Mouse (Mus musculus) ES-E14 (cell line): ENCODE data around the gene Adamtsl3.

Source experiments
- CHD2 ChIP-seq: IDR thresholded peaks from 2 replicates; pipeline ENCODE4 v1.6.1; 2014; ENCODE audit warnings: mild to moderate bottlenecking, low read depth, low read length, inconsistent platforms
- HCFC1 ChIP-seq: IDR thresholded peaks from 2 replicates; pipeline ENCODE4 v1.6.1; 2012; ENCODE audit warnings: low read length, inconsistent platforms, borderline replicate concordance; ENCODE audit not compliant: insufficient read depth
- MAFK ChIP-seq: IDR thresholded peaks from 2 replicates; pipeline ENCODE4 v1.6.1; 2014; ENCODE audit warnings: mild to moderate bottlenecking, low read depth, low read length, inconsistent platforms; ENCODE audit not compliant: insufficient read depth
- ZC3H11A ChIP-seq: IDR thresholded peaks from 2 replicates; pipeline ENCODE4 v1.6.1; 2012; ENCODE audit warnings: low read depth, mild to moderate bottlenecking, inconsistent platforms, low read length, borderline replicate concordance
- ZNF384 ChIP-seq: IDR thresholded peaks from 2 replicates; pipeline ENCODE4 v1.6.1; 2012; ENCODE audit warnings: low read depth, low read length, inconsistent platforms

- TF ChIP-seq HCFC1 (no peak), ZNF384 (no peak), ZC3H11A (no peak), CHD2 (no peak), MAFK (no peak)
Measured at GRCm38 (mm10) chr7:82361127-82361526, 25.6 kb downstream of the Adamtsl3 start.
